Mouse (Mus musculus): ENCODE results near the gene Cbs. TPM values are rescaled to one million over a fixed set of nuclear protein-coding genes. Genes with fewer than 3 reads are reported as not detected.
"Not testable (repeated sequence)": the region's sequence is repeated elsewhere in the genome, so short reads cannot be mapped to it uniquely, and the experiment has no call there.

Cbs gene
- polyA plus RNA-seq, 1 experiment, result 0.88 TPM

- DNase-seq (ENCODE audit: low spot score), result no peak
These were observed 9.4 kb upstream of the Cbs start for GRCm38 (mm10) chr17:31646199-31647002.

GRCm38 (mm10) chr17:31642913-31643312, 5.9 kb upstream of the Cbs start:
- no peak for DNase-seq (ENCODE audit: low spot score)

- no peak for DNase-seq (ENCODE audit: low spot score)
These were observed 5.3 kb upstream of the Cbs start for GRCm38 (mm10) chr17:31642331-31642730.

- DNase-seq (ENCODE audit: low spot score), result no peak
These were observed 2.6 kb upstream of the Cbs start for GRCm38 (mm10) chr17:31639651-31640050.

GRCm38 (mm10) chr17:31637866-31638570, 980 bp upstream of the Cbs start:
- DNase-seq (ENCODE audit: low spot score), result no peak

- no peak for DNase-seq (ENCODE audit: low spot score)
These were observed 629 bp downstream of the Cbs start for GRCm38 (mm10) chr17:31636277-31636941.

GRCm38 (mm10) chr17:31635781-31636180, 1.3 kb downstream of the Cbs start:
- no peak for DNase-seq (ENCODE audit: low spot score)

GRCm38 (mm10) chr17:31634896-31635295, 2.1 kb downstream of the Cbs start:
- no peak for DNase-seq (ENCODE audit: low spot score)

- DNase-seq (ENCODE audit: low spot score), result no peak
These were observed 4.0 kb downstream of the Cbs start for GRCm38 (mm10) chr17:31633007-31633406.

- no peak for DNase-seq (ENCODE audit: low spot score)
These were observed 5.8 kb downstream of the Cbs start for GRCm38 (mm10) chr17:31631081-31631800.

- no peak for DNase-seq (ENCODE audit: low spot score)
These were observed 9.1 kb downstream of the Cbs start for GRCm38 (mm10) chr17:31627961-31628360.

GRCm38 (mm10) chr17:31623101-31623500, 13.9 kb downstream of the Cbs start:
- no peak for DNase-seq (ENCODE audit: low spot score)

- DNase-seq (ENCODE audit: low spot score), result no peak
These were observed 23.8 kb downstream of the Cbs start for GRCm38 (mm10) chr17:31613086-31613755.

GRCm38 (mm10) chr17:31609895-31610294, 27.1 kb downstream of the Cbs start:
- DNase-seq (ENCODE audit: low spot score), result no peak

GRCm38 (mm10) chr17:31609173-31609572, 27.9 kb downstream of the Cbs start:
- not testable (repeated sequence) for DNase-seq (ENCODE audit: low spot score)

GRCm38 (mm10) chr17:31607256-31607951, 29.6 kb downstream of the Cbs start:
- DNase-seq (ENCODE audit: low spot score), result no peak

- no peak for DNase-seq (ENCODE audit: low spot score)
These were observed 30.6 kb downstream of the Cbs start for GRCm38 (mm10) chr17:31606424-31606823.

GRCm38 (mm10) chr17:31598593-31598992, 38.4 kb downstream of the Cbs start:
- no peak for DNase-seq (ENCODE audit: low spot score)

GRCm38 (mm10) chr17:31597957-31598356, 39.1 kb downstream of the Cbs start:
- no peak for DNase-seq (ENCODE audit: low spot score)

GRCm38 (mm10) chr17:31595077-31595476, 42.0 kb downstream of the Cbs start:
- no peak for DNase-seq (ENCODE audit: low spot score)

GRCm38 (mm10) chr17:31594590-31594989, 42.4 kb downstream of the Cbs start:
- DNase-seq (ENCODE audit: low spot score), result no peak
